Mouse (Mus musculus): ENCODE measurements around the gene Lsm2.

DNA sequence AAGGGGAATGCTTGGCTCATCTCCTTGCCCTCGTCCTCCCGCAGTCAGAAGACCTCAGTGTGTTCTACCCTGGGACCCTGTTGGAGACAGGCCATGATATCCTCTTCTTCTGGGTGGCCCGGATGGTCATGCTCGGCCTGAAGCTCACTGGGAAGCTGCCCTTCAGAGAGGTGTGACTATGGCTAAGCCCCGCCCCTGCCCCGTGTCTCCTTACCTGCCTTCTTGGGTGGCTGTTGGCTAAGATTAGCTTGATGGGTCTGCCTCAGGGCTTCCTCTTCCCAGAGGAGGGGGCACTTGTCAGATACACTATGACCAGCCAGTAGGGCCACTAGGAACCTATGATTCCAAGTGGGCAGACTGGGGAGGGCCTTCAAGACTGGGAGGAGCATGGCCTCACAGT is 31.6 kb downstream of the Lsm2 start:
- no peak for TF ChIP-seq CTCF (conservative IDR thresholded peaks at IDR 0.05; ENCODE audit: insufficient read depth, insufficient read length, low read depth, low read length)
- TF ChIP-seq POLR2A (IDR thresholded peaks at IDR 0.05; ENCODE audit: low read depth, low read length), result no peak

Measured in kidney, adult 2 months (tissue).